Mouse (Mus musculus) lung, postnatal 0 days (tissue): ENCODE results near the gene Tmem247.

Source experiments
- CTCF ChIP-seq: IDR thresholded peaks from 2 replicates; pipeline ENCODE4 v1.5.1; 2016; ENCODE audit warnings: antibody characterized with exemption, mild to moderate bottlenecking
- EP300 ChIP-seq: IDR thresholded peaks from 2 replicates; pipeline ENCODE4 v1.6.1; 2016; ENCODE audit warnings: antibody characterized with exemption, mild to moderate bottlenecking, control low read depth

DNA sequence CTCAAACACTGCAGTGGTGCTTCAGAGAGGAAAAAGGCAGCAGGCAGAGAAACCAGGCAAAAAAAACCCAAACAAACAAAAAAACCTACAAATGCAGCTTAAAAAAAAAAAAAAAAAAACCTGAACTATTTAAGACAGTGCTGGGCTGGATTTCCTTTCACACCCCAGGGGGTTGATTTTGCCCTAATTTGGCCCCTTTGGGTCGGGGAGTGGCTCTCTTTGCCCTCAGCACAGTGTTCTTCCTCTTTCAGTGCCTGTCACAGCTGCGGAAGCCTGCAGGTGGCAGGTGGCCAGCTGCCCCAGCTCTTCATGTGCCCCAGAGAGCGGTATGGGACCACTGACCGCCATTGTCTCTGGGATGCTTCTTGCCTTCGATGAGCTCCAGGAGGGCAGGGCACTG is 52.4 kb downstream of the Tmem247 start:
- TF ChIP-seq EP300 = no peak
- TF ChIP-seq CTCF = no peak
